Mouse (Mus musculus) CD8-positive naive resting alpha-beta T cell, adult 2 months (primary cell): ENCODE results near the gene Krtap7-1.

Source experiments
- DNase-seq, 2 experiments: peaks; one replicate each; pipeline ENCODE4 v3.0.0; 2022; ENCODE audit warnings: low read depth in 2 of 2, low spot score in 2 of 2

Krtap7-1 gene

GRCm38 (mm10) chr16:89508223-89508622, at the start of gene Krtap7-1:
TSS of gene Krtap7-1 (minus strand) at chr16:89508323.
- DNase-seq = no peak

DNA sequence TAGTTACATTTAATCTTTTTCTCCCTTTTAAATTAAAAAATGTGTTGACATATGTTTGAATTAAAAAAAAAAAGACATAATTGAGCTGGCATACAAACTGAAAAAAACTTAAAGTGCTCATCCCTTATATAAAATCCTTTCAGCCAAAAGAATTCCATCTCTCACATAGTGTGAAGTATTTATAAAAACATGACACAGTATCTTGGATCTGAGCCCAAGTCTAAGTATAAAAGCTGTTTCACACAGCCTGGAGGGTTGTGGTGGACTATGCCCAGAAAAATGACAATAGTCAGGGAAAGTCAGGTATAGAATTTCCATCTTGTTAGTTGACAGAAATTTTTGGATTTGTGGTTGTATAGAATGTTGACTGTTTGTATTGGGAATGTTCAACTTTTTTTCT, 42.2 kb upstream of the Krtap7-1 start:
- no peak for DNase-seq

DNA sequence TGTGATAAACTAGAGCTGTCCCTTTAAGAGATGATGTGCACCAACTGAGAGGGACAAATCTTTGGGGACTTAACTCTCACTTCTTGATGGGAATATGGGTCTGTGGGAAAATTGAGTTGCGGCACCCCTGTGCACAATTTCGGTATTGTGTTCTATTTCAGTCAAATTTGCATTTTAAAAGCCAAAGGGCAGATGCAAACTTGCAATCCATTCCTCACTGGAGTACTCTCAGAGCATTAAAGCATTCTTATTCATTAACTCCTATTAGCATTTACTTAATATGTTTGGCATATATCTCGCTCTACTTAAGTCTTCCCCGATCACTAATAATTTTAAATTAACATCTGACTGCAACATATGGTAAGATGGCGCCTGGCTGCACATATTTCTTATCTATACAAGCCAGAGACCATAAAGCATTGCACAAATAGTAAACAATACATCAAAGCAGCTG, 29.9 kb upstream of the Krtap7-1 start:
- DNase-seq = no peak

GRCm38 (mm10) chr16:89537349-89537748, 29.2 kb upstream of the Krtap7-1 start:
- DNase-seq = no peak

DNA sequence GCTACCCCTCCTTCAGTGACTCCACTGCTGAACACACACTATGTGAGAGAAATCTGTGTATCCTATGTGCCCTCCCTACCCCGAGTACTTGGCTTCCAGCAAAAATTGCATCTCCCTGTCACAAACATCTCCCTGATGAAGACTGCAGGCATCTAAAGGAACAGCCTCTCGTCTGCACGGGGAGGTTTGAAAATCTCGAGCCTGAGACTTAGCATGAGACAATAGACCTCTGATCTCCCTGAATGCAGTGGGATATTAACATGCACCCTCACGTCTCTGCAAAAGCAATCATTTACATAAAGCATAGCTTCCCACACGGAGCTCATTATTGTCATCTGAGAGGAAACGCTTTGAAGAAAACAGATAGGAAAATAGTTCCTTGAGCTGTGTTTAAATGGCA, 22.4 kb upstream of the Krtap7-1 start:
- no peak for DNase-seq

GRCm38 (mm10) chr16:89529846-89530245, 21.7 kb upstream of the Krtap7-1 start:
- no peak for DNase-seq

GRCm38 (mm10) chr16:89528380-89528779, 20.3 kb upstream of the Krtap7-1 start:
- no peak for DNase-seq

- no peak for DNase-seq
These were observed 12.9 kb upstream of the Krtap7-1 start for GRCm38 (mm10) chr16:89520996-89521395.

DNA sequence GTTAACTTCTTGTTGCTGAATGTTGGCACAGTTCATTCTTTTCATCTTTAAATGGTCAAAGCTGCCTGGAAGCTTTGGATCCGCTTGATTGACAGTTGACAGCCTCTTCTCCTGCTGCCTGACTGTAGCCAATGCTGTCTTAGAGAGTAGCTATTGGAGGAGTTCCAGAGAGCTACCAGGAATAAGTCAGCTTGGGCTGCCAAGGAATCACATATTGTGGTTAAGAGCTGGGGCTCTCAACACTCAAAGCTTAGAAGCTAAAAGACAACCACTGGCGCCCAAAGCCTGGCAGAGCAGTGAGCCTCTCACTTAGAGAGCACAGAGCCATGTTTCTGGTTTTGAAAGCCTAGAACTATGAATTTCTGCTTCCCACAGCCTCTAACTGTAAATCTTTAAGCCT, 12.4 kb upstream of the Krtap7-1 start:
- DNase-seq = no peak

GRCm38 (mm10) chr16:89520091-89520490, 12.0 kb upstream of the Krtap7-1 start:
- no peak for DNase-seq

DNA sequence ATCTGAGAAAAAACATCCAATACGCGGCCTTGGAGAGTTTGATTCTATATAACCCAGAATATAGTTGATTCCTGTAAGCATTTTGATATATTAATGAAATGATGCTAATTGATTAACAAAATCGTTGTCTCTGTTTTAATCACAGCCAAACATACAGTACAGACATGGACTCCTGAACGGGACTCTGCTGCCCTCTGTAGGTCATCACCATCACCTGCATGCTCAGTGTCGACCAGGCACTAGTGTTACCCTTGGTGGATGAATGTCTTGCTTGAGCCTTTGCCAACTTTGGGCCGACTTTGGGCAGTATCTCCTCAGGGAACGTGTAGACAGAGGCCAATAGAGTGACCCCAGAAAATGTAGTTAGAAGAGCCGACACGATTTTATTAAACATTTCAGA, 9.5 kb upstream of the Krtap7-1 start:
- DNase-seq = no peak

GRCm38 (mm10) chr16:89513431-89513830, 5.3 kb upstream of the Krtap7-1 start:
- no peak for DNase-seq

GRCm38 (mm10) chr16:89503571-89503970, 4.6 kb downstream of the Krtap7-1 start:
- DNase-seq = no peak

DNA sequence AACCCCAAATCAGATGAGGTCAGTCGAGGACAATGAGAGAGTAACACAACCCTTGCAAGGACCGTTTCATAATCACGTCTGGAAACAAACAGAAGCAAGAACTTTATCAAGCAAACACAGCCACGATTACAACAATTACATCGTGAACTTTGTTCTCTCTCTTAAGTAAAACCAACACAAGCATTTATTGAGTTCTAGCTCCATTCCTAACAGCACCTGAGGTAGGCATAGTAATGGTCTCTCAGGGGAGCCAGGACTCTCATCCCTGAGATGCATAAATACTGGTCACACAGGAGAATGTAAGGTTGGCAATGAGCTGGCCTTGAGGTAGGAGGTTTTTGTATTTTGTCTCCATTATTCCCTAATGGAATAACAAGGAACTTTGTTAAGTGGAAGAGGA, 6.3 kb downstream of the Krtap7-1 start:
- no peak for DNase-seq

DNA sequence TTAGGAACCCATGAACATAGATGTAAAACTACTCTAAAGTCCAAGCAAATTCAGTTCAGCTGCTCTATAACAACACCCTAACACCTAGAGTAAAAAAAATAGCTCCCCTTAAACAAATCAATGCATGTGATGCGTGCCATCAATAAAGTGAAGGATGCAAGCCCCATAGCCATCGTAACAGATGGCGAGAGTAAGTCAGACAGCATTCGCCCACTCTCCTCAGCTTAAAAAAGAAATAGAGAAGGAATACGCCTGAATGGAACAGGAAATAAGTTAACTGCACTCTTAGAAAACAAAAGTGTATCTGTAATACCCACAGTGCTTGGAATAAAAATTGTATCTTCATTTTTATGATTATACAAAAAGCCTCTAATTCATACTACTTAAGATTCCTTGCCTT, 11.1 kb downstream of the Krtap7-1 start:
- no peak for DNase-seq

GRCm38 (mm10) chr16:89495394-89496153, 12.5 kb downstream of the Krtap7-1 start:
- DNase-seq = no peak

- no peak for DNase-seq
These were observed 20.3 kb downstream of the Krtap7-1 start, which contains the start of gene Krtap8-1 for GRCm38 (mm10) chr16:89487852-89488251. TSS of gene Krtap8-1 (minus strand) at chr16:89487952.

GRCm38 (mm10) chr16:89477679-89478314, 30.3 kb downstream of the Krtap7-1 start:
- no peak for DNase-seq

DNA sequence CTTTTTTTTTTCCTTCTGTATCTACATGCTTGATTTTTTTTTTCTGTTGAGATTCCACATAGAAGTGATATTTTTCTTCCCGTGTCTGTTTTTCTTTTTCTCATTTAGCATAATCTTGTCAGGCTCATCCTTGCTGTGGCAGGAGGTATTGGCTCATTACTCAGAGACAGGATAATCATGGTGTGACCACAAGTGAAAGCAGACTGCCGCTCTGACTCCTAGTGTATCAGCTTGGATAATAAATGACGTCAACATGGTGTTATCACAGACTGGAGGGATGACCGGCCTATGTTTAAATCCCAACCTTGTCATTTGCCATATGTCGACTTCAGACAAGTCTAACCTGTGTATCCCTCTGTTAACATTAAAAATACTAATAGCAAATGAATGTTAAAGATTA, 46.9 kb downstream of the Krtap7-1 start:
- DNase-seq = no peak
